Mouse (Mus musculus): ENCODE results near the gene Vmn2r100. TPM values are rescaled to one million over a fixed set of nuclear protein-coding genes. Genes with fewer than 3 reads are reported as not detected.

Vmn2r100 gene
- polyA plus RNA-seq (2016; fragmentation: Nextera tagmentation; extraction: Ambion mirVana), result not detected in 2 replicates

- Histone ChIP-seq H3K9me3 (peaks cover 3% of the 10 kb centered on the region; the same call in 1 of the 2 replicates), H3K27ac (no peak within 1 kb of the TSS), H3K27me3 (ENCODE audit: poor library complexity, severe bottlenecking) (no peaks in the 10 kb centered on the region), H3K4me3 (no peak within 1 kb of the TSS), H3K4me1 (no peaks in the 10 kb centered on the region), H3K36me3 (replicated peaks) (no peaks in the 10 kb centered on the region)
- no peak for DNase-seq (ENCODE audit: extremely low spot score, low spot score)
These were observed at the start of gene Vmn2r100 for GRCm38 (mm10) chr17:19504432-19504831. Vmn2r100 (plus strand) TSS chr17:19504732.

DNA sequence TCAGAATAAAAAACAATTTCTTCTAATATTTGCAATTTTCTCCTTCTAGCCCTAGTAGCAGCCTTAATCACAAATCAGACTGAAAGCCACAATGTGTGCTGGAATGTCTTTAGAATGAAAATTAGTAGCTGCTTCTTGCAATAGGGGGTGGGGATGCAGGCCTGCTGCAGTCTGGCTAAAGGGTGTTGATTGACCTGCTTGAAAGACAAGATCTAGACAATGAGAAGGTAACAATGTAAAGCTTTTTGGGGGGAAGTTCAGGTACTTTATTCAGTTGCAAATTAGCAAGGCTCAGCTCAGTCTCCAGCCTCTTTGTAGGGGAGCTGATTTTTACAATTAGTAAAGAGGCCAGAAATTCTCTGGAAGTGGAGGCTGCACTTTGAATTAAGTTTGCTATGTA is 21.7 kb upstream of the Vmn2r100 start:
- peaks cover 35% of the 10 kb centered on the region for H3K9me3 ChIP-seq
- H3K27me3 ChIP-seq (ENCODE audit: poor library complexity, severe bottlenecking), result no peaks in the 10 kb centered on the region
- DNase-seq (ENCODE audit: extremely low spot score, low spot score), result no peak
- H3K4me1 ChIP-seq, result no peaks in the 10 kb centered on the region
- H3K4me3 ChIP-seq, result no peak overlapping the region
- no peak overlapping the region for H3K27ac ChIP-seq
- no peaks in the 10 kb centered on the region for H3K36me3 ChIP-seq (replicated peaks)

DNA sequence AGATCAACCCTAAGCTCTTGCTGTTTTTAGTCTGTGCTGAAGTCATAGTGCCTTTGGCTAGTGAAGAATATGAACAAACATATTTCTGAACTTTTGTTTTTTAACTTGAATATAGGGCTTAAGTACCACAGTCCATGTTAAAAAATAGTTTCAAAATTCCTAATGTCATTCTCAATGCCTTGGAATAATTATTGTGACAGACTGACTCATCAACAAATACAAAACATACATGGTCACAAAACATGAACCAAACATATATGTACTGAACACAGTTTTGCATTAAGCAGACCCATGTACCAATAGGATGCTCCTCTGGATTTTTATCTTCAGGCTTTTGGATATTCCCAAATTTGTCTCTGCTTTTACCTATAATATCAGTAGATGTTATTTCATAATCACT is 72.4 kb downstream of the Vmn2r100 start, which contains the start of gene Vmn2r101:
Gene Vmn2r101, plus strand, starts transcription at position 301 of the 400 bp plus-strand sequence.
- no peak for DNase-seq (ENCODE audit: extremely low spot score, low spot score)
- H3K36me3 ChIP-seq (replicated peaks), result no peaks in the 10 kb centered on the region
- H3K4me3 ChIP-seq, result no peak within 1 kb of the TSS
- H3K9me3 ChIP-seq, result peaks cover 15% of the 10 kb centered on the region
- no peak within 1 kb of the TSS for H3K27ac ChIP-seq
- no peaks in the 10 kb centered on the region for H3K27me3 ChIP-seq (ENCODE audit: poor library complexity, severe bottlenecking)
- no peaks in the 10 kb centered on the region for H3K4me1 ChIP-seq

Other genes with a start within 250 kb of the Vmn2r100 start
- not detected in 2 replicates for gene Vmn2r99, start 142.8 kb upstream of the Vmn2r100 start, polyA plus RNA-seq (2016; fragmentation: Nextera tagmentation; extraction: Ambion mirVana)
- gene Vmn2r101, start 72.5 kb downstream of the Vmn2r100 start, polyA plus RNA-seq (2016; fragmentation: Nextera tagmentation; extraction: Ambion mirVana), result not detected in 2 replicates
- gene Vmn2r102, start 155.6 kb downstream of the Vmn2r100 start, polyA plus RNA-seq (2016; fragmentation: Nextera tagmentation; extraction: Ambion mirVana), result not detected in 2 replicates

All from forebrain, embryonic 10.5 days (tissue).